Mouse (Mus musculus): ENCODE data around the gene Acrbp. TPM values are rescaled to one million over a fixed set of nuclear protein-coding genes. Genes with fewer than 3 reads are reported as not detected.
"Not testable (repeated sequence)": the region's sequence is repeated elsewhere in the genome, so short reads cannot be mapped to it uniquely, and the experiment has no call there.

Acrbp gene
- polyA plus RNA-seq (2015; fragmentation: Nextera tagmentation; extraction: Ambion mirVana): 12.5 and 18.4 TPM in 2 replicates

GRCm38 (mm10) chr6:125049678-125050077 is at the start of gene Acrbp:
Gene Acrbp (plus strand): TSS chr6:125049689.
- H3K9ac ChIP-seq: no peak within 1 kb of the TSS

GRCm38 (mm10) chr6:125003706-125004105 is 45.8 kb upstream of the Acrbp start:
- no peak overlapping the region for H3K27ac ChIP-seq (replicated peaks)
- ATAC-seq (ENCODE audit: insufficient number of reproducible peaks, low FRiP score, low TSS enrichment, low read depth): no peak
- no peak overlapping the region for H3K4me2 ChIP-seq (replicated peaks)
- H3K36me3 ChIP-seq: no peaks in the 10 kb centered on the region
- H3K9me3 ChIP-seq (replicated peaks): no peaks in the 10 kb centered on the region
- H3K27me3 ChIP-seq: peaks cover 28% of the 10 kb centered on the region
- H3K9ac ChIP-seq: no peak overlapping the region
- 58% methylated on average over 3 of the region's 3 CpGs for WGBS
- H3K4me3 ChIP-seq (replicated peaks): no peak overlapping the region
- H3K4me1 ChIP-seq: peaks cover 37% of the 10 kb centered on the region

More at GRCm38 (mm10) chr6:125049678-125050077, at the start of gene Acrbp:
- ATAC-seq (ENCODE audit: insufficient number of reproducible peaks, low FRiP score, low TSS enrichment, low read depth): no peak
- Histone ChIP-seq H3K9me3 (replicated peaks) (no peaks in the 10 kb centered on the region), H3K27ac (replicated peaks) (no peak within 1 kb of the TSS), H3K4me3 (replicated peaks) (no peak within 1 kb of the TSS), H3K4me1 (no peaks in the 10 kb centered on the region), H3K4me2 (replicated peaks) (no peak within 1 kb of the TSS), H3K27me3 (no peaks in the 10 kb centered on the region), H3K36me3 (peaks cover 87% of the 10 kb centered on the region)
- WGBS: 35% methylated on average over 20 of the region's 20 CpGs

GRCm38 (mm10) chr6:125005086-125005485 is 44.4 kb upstream of the Acrbp start:
- no peak for ATAC-seq (ENCODE audit: insufficient number of reproducible peaks, low FRiP score, low TSS enrichment, low read depth)
- Histone ChIP-seq H3K4me1 (peaks cover 31% of the 10 kb centered on the region), H3K4me3 (replicated peaks) (no peak overlapping the region), H3K27ac (replicated peaks) (peak overlapping the region; percentile 40; the same call in 1 of the 2 replicates), H3K4me2 (replicated peaks) (no peak overlapping the region), H3K9me3 (replicated peaks) (no peaks in the 10 kb centered on the region), H3K9ac (no peak overlapping the region), H3K36me3 (no peaks in the 10 kb centered on the region), H3K27me3 (peaks cover 15% of the 10 kb centered on the region)
- WGBS: 23% methylated on average over 3 of the region's 3 CpGs

- H3K27me3 ChIP-seq: no peaks in the 10 kb centered on the region
- no peak for ATAC-seq (ENCODE audit: insufficient number of reproducible peaks, low FRiP score, low TSS enrichment, low read depth)
- H3K9me3 ChIP-seq (replicated peaks): no peaks in the 10 kb centered on the region
- H3K36me3 ChIP-seq: peaks cover 22% of the 10 kb centered on the region
- peak overlapping the region; percentile 80 for H3K4me2 ChIP-seq (replicated peaks)
- 40% methylated on average over 13 of the region's 13 CpGs for WGBS
- peaks cover 38% of the 10 kb centered on the region for H3K4me1 ChIP-seq
- peak overlapping the region; percentile 24; the same call in 1 of the 2 replicates for H3K9ac ChIP-seq
- peak overlapping the region; percentile 82 for H3K4me3 ChIP-seq (replicated peaks)
- peak overlapping the region; percentile 99 for H3K27ac ChIP-seq (replicated peaks)
Observed at GRCm38 (mm10) chr6:125008060-125008459, 41.4 kb upstream of the Acrbp start.

- Histone ChIP-seq H3K27ac (replicated peaks) (peak overlapping the region; percentile 99), H3K9me3 (replicated peaks) (no peaks in the 10 kb centered on the region), H3K4me3 (replicated peaks) (peak overlapping the region; percentile 82), H3K36me3 (peaks cover 27% of the 10 kb centered on the region), H3K4me2 (replicated peaks) (peak overlapping the region; percentile 84), H3K27me3 (no peaks in the 10 kb centered on the region), H3K4me1 (peaks cover 38% of the 10 kb centered on the region), H3K9ac (peak overlapping the region; percentile 93)
- peak; percentile 98 for ATAC-seq (ENCODE audit: insufficient number of reproducible peaks, low FRiP score, low TSS enrichment, low read depth)
- under 1% methylated on average over 32 of the region's 34 CpGs for WGBS
Observed at GRCm38 (mm10) chr6:125008586-125009128, 40.8 kb upstream of the Acrbp start.

- Histone ChIP-seq H3K4me1 (peaks cover 38% of the 10 kb centered on the region), H3K27ac (replicated peaks) (peak within 1 kb of the TSS; percentile 99), H3K4me3 (replicated peaks) (peak within 1 kb of the TSS; percentile 82), H3K9me3 (replicated peaks) (no peaks in the 10 kb centered on the region), H3K27me3 (no peaks in the 10 kb centered on the region), H3K9ac (peak within 1 kb of the TSS; percentile 93), H3K36me3 (peaks cover 30% of the 10 kb centered on the region), H3K4me2 (replicated peaks) (peak within 1 kb of the TSS; percentile 84)
- 0% methylated on average over 2 of the region's 3 CpGs for WGBS
- ATAC-seq (ENCODE audit: insufficient number of reproducible peaks, low FRiP score, low TSS enrichment, low read depth): no peak
Observed at GRCm38 (mm10) chr6:125009129-125009180, 40.5 kb upstream of the Acrbp start, which contains the start of gene Zfp384. Gene Zfp384 (plus strand): TSS chr6:125009145.

- WGBS: under 1% methylated on average over 55 of the region's 78 CpGs
- no peaks in the 10 kb centered on the region for H3K27me3 ChIP-seq
- peak overlapping the region; percentile 84 for H3K4me2 ChIP-seq (replicated peaks)
- peak overlapping the region; percentile 93 for H3K9ac ChIP-seq
- no peaks in the 10 kb centered on the region for H3K9me3 ChIP-seq (replicated peaks)
- peaks cover 34% of the 10 kb centered on the region for H3K36me3 ChIP-seq
- H3K27ac ChIP-seq (replicated peaks): peak overlapping the region; percentile 99
- peaks cover 38% of the 10 kb centered on the region for H3K4me1 ChIP-seq
- peak overlapping the region; percentile 82 for H3K4me3 ChIP-seq (replicated peaks)
- peak; percentile 88 for ATAC-seq (ENCODE audit: insufficient number of reproducible peaks, low FRiP score, low TSS enrichment, low read depth)
Observed at GRCm38 (mm10) chr6:125009181-125010073, 40.1 kb upstream of the Acrbp start.

- WGBS: 90% methylated on average over 3 of the region's 3 CpGs
- Histone ChIP-seq H3K36me3 (peaks cover 61% of the 10 kb centered on the region), H3K27me3 (no peaks in the 10 kb centered on the region), H3K9ac (no peak overlapping the region), H3K27ac (replicated peaks) (no peak overlapping the region), H3K4me3 (replicated peaks) (no peak overlapping the region), H3K4me2 (replicated peaks) (no peak overlapping the region), H3K9me3 (replicated peaks) (no peaks in the 10 kb centered on the region), H3K4me1 (no peaks in the 10 kb centered on the region)
- ATAC-seq (ENCODE audit: insufficient number of reproducible peaks, low FRiP score, low TSS enrichment, low read depth): no peak
Observed at GRCm38 (mm10) chr6:125017682-125018081, 31.8 kb upstream of the Acrbp start.

GRCm38 (mm10) chr6:125030532-125030931 is 19.0 kb upstream of the Acrbp start:
- H3K4me1 ChIP-seq; H3K27ac ChIP-seq (replicated peaks); H3K9ac ChIP-seq; H3K4me3 ChIP-seq (replicated peaks); H3K9me3 ChIP-seq (replicated peaks); ATAC-seq (ENCODE audit: insufficient number of reproducible peaks, low FRiP score, low TSS enrichment, low read depth); H3K27me3 ChIP-seq; H3K4me2 ChIP-seq (replicated peaks): not testable (repeated sequence)
- WGBS: 31% methylated on average over 7 of the region's 9 CpGs
- peaks cover 66% of the 10 kb centered on the region for H3K36me3 ChIP-seq

- Histone ChIP-seq H3K4me1 (no peaks in the 10 kb centered on the region), H3K9ac (no peak overlapping the region), H3K9me3 (replicated peaks) (no peaks in the 10 kb centered on the region), H3K27me3 (no peaks in the 10 kb centered on the region), H3K4me2 (replicated peaks) (no peak overlapping the region), H3K27ac (replicated peaks) (no peak overlapping the region), H3K4me3 (replicated peaks) (no peak overlapping the region), H3K36me3 (peaks cover 70% of the 10 kb centered on the region)
- no peak for ATAC-seq (ENCODE audit: insufficient number of reproducible peaks, low FRiP score, low TSS enrichment, low read depth)
- 86% methylated on average over 16 of the region's 16 CpGs for WGBS
Observed at GRCm38 (mm10) chr6:125031604-125032003, 17.9 kb upstream of the Acrbp start.

- H3K27ac ChIP-seq (replicated peaks): peak overlapping the region; percentile 90; the same call in 1 of the 2 replicates
- H3K4me2 ChIP-seq (replicated peaks): peak overlapping the region; percentile 70
- H3K9ac ChIP-seq: no peak overlapping the region
- peak overlapping the region; percentile 75 for H3K4me3 ChIP-seq (replicated peaks)
- no peak for ATAC-seq (ENCODE audit: insufficient number of reproducible peaks, low FRiP score, low TSS enrichment, low read depth)
- no peaks in the 10 kb centered on the region for H3K27me3 ChIP-seq
- H3K36me3 ChIP-seq: peaks cover 39% of the 10 kb centered on the region
- WGBS: 94% methylated on average over 4 of the region's 4 CpGs
- H3K4me1 ChIP-seq: peaks cover 14% of the 10 kb centered on the region
- no peaks in the 10 kb centered on the region for H3K9me3 ChIP-seq (replicated peaks)
Observed at GRCm38 (mm10) chr6:125038666-125039065, 10.8 kb upstream of the Acrbp start.

Data from embryonic facial prominence, embryonic 15.5 days (tissue).